Mouse (Mus musculus): ENCODE data around the gene E130308A19Rik. TPM values are rescaled to one million over a fixed set of nuclear protein-coding genes. Genes with fewer than 3 reads are reported as not detected.

The E130308A19Rik gene
- total RNA-seq, 2 experiments from 2014 or later, result 10.8 to 11.3 TPM

GRCm38 (mm10) chr4:59674929-59675679 lies 49.1 kb downstream of the E130308A19Rik start:
- intact Hi-C loops (cut with DNase I), result no loop called here
- no peak for DNase-seq

GRCm38 (mm10) chr4:59675699-59676098 lies 49.7 kb downstream of the E130308A19Rik start:
- no peak for DNase-seq
- intact Hi-C loops (cut with DNase I), result no loop called here

- DNase-seq, result no peak
- intact Hi-C loops (cut with DNase I), result no loop called here
Measured at GRCm38 (mm10) chr4:59681383-59681782, 55.4 kb downstream of the E130308A19Rik start.

- intact Hi-C loops (cut with DNase I), result no loop called here
- DNase-seq, result no peak
Measured at GRCm38 (mm10) chr4:59682491-59682890, 56.5 kb downstream of the E130308A19Rik start.

GRCm38 (mm10) chr4:59682950-59683349 lies 56.9 kb downstream of the E130308A19Rik start:
- intact Hi-C loops (cut with DNase I), result no loop called here
- DNase-seq, result peak in 1 of 2 experiments; percentile 9

- intact Hi-C loops (cut with DNase I), result no loop called here
Measured at GRCm38 (mm10) chr4:59684306-59684705, 58.3 kb downstream of the E130308A19Rik start.

GRCm38 (mm10) chr4:59686716-59687115 lies 60.7 kb downstream of the E130308A19Rik start:
- no peak for DNase-seq
- intact Hi-C loops (cut with DNase I), result no loop called here

More at GRCm38 (mm10) chr4:59684306-59684705, 58.3 kb downstream of the E130308A19Rik start:
- no peak for DNase-seq

- intact Hi-C loops (cut with DNase I), result no loop called here
- DNase-seq, result no peak
Measured at GRCm38 (mm10) chr4:59689055-59689454, 63.0 kb downstream of the E130308A19Rik start.

- no peak for DNase-seq
- intact Hi-C loops (cut with DNase I), result no loop called here
Measured at GRCm38 (mm10) chr4:59690145-59690544, 64.1 kb downstream of the E130308A19Rik start.

- intact Hi-C loops (cut with DNase I), result no loop called here
- no peak for DNase-seq
Measured at GRCm38 (mm10) chr4:59696846-59697245, 70.8 kb downstream of the E130308A19Rik start.

GRCm38 (mm10) chr4:59697869-59698268 lies 71.9 kb downstream of the E130308A19Rik start:
- peak; percentile 29 for DNase-seq
- intact Hi-C loops (cut with DNase I), result no loop called here

GRCm38 (mm10) chr4:59699014-59699792 lies 73.2 kb downstream of the E130308A19Rik start:
- DNase-seq, result no peak
- intact Hi-C loops (cut with DNase I), result no loop called here

- intact Hi-C loops (cut with DNase I), result no loop called here
Measured at GRCm38 (mm10) chr4:59709321-59709720, 83.3 kb downstream of the E130308A19Rik start.

GRCm38 (mm10) chr4:59710736-59711389 lies 84.9 kb downstream of the E130308A19Rik start:
- intact Hi-C loops (cut with DNase I), result no loop called here
- no peak for DNase-seq

More at GRCm38 (mm10) chr4:59709321-59709720, 83.3 kb downstream of the E130308A19Rik start:
- DNase-seq, result no peak

GRCm38 (mm10) chr4:59712451-59712850 lies 86.4 kb downstream of the E130308A19Rik start:
- no peak for DNase-seq
- intact Hi-C loops (cut with DNase I), result no loop called here

GRCm38 (mm10) chr4:59712955-59713354 lies 86.9 kb downstream of the E130308A19Rik start:
- intact Hi-C loops (cut with DNase I), result no loop called here

GRCm38 (mm10) chr4:59714472-59714871 lies 88.5 kb downstream of the E130308A19Rik start:
- intact Hi-C loops (cut with DNase I), result no loop called here
- no peak for DNase-seq

More at GRCm38 (mm10) chr4:59712955-59713354, 86.9 kb downstream of the E130308A19Rik start:
- no peak for DNase-seq

- intact Hi-C loops (cut with DNase I), result no loop called here
Measured at GRCm38 (mm10) chr4:59714926-59715325, 88.9 kb downstream of the E130308A19Rik start.

GRCm38 (mm10) chr4:59715531-59715930 lies 89.5 kb downstream of the E130308A19Rik start:
- DNase-seq, result no peak
- intact Hi-C loops (cut with DNase I), result no loop called here

More at GRCm38 (mm10) chr4:59714926-59715325, 88.9 kb downstream of the E130308A19Rik start:
- no peak for DNase-seq

- intact Hi-C loops (cut with DNase I), result no loop called here
- peak; percentile 16 to 22 for DNase-seq
Measured at GRCm38 (mm10) chr4:59717349-59717748, 91.3 kb downstream of the E130308A19Rik start.

GRCm38 (mm10) chr4:59718542-59718941 lies 92.5 kb downstream of the E130308A19Rik start:
- no peak for DNase-seq
- intact Hi-C loops (cut with DNase I), result no loop called here

Measured in heart, postnatal 10 days (tissue).